Mouse (Mus musculus): ENCODE data around the gene Dld. TPM values are rescaled to one million over a fixed set of nuclear protein-coding genes. Genes with fewer than 3 reads are reported as not detected.

Gene Dld
- total RNA-seq, 4 experiments from 2014 or later = 191 to 267 (median 232) TPM

DNA sequence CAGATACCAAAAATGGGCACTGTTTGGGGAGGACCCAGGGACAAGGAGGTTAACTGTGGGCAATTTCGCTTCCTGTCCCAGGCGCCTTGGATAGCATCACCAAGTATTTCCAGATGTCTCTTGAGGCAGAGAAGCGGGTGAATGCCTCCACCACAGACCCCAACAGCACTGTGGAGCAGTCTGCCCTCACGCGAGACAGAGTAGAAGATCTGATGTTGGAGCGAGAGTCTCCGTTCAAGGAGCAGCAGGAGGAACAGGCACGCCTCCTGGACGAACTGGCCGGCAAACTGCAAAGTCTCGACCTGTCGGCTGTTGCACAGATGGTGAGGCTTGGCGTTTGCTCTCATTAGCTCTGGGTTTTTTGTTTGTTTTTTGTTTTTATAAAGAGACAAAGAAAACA lies 30.4 kb downstream of the Dld start:
- no peak for DNase-seq

GRCm38 (mm10) chr12:31318409-31318963 lies 32.8 kb downstream of the Dld start:
- no peak for DNase-seq

GRCm38 (mm10) chr12:31317670-31318408 lies 33.4 kb downstream of the Dld start:
- no peak for DNase-seq

DNA sequence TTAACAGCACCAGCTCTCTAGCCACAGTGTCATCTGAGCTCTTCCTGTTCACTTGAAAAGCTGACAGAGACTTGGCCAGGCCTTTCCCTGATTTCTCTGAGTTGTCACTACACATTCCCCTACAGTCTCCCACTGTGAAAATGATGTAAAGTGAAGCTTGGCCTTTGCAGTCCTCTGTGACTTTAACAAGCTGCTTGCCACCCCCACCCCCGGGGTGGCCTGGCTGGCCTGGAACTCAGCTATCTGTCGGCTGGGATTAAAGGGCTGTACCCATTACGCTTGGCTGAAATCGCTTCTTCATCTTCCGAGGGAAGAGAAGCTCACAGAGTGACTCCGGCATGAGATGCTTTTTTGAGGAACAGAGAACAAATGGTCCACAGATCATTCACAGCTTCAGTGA lies 35.3 kb downstream of the Dld start:
- DNase-seq = no peak

- no peak for DNase-seq
These were observed 36.9 kb downstream of the Dld start for GRCm38 (mm10) chr12:31314310-31314709.

DNA sequence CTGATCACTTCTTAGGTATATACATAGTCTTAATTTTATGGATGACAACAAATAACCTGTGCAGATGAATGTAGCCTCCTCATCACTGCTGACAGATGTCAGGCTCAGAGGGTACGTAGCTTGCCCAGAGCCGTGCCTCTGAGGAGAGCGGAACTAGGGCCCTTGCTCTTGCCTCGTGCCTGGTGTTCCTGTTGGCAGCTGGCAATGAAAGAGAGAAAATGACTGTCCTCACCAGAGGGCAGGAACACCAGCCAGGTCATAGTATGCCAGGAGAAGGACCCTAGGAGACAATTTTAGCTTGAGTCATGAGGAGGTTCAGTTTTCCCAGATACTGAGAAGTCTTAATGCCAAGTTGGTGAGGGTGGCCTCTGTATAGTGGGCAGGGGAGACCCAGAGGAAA lies 38.1 kb downstream of the Dld start:
- DNase-seq = no peak

GRCm38 (mm10) chr12:31312281-31312680 lies 39.0 kb downstream of the Dld start:
- DNase-seq = no peak

DNA sequence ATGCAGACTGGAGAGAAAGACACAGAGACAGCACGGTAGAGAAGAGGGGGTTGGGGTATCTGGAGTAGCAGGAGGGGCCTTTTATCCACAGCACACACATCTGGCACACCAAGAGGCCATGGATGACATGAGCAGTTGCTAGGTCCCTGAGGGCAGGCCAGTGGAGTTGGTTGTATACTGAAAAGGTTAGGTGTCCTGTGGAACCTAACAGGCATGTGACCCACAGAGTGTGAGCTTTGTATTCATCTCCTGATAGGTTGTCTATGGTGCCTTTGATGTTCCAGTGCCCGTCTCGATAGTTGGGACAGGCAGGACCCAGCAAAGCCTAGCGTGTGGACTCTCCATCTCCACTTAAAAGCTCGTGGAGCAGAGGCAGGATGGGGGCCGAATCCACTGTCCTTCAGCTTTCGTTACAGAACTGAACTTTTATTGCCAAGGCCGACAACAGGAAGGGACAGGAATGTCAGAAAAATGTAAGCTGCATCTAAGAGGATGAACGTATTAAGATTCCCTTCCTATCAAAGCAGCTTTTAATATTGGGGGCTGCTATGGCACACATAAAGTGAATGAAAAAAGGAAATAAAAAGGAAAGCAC lies 39.5 kb downstream of the Dld start:
- no peak for DNase-seq

DNA sequence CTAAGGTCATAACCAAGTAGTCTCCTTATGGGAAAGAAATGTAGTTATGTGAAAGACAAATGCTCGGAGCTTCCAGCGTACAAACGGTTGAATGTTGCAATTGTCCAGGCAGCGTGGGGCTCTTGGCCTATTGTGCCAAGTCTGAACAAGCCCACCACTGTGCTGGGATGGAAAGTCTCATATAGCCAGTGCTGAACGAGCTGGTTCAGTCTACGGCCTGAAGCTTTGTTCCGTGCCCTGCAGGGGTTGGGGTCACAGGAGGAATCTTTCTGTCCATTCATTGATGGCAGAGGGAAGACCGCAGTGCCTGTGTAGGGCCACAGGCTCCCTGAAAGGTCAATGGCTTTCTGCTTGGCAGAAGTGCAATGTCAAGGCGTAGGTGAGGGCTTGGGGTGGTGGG lies 40.6 kb downstream of the Dld start:
- DNase-seq = no peak

DNA sequence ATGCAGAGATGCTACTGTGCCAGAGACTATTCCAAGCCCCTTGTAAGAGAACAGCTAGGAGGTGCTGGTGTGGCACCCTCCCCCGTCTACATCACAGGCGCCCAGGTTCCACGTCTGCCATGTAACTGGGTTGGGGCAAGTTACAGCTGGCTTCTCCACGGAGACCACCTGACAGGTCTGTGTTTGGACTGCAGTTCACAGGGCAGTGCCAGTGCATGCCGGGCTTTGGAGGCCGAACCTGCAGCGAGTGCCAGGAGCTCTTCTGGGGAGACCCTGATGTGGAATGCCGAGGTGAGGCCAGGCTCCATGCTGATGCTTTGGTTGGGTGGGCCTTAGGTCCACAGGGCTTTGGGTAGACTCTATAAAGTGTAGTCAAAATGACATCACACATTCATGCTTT lies 43.5 kb downstream of the Dld start:
- DNase-seq = no peak

DNA sequence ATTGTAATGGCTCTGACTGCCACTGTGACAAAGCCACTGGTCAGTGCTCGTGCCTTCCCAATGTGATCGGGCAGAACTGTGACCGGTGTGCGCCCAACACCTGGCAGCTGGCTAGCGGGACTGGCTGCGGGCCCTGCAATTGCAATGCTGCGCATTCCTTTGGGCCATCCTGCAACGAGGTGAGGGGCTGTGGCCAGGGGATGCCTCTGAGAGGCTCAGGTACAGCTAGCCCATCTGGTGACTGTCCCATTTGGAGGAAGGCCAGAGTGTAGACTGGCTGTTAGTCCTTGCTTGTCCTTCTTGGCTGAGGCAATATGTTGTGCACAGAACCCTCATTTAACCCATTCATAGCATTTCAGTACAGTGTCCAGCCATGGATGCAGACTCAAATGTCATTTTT lies 44.2 kb downstream of the Dld start:
- DNase-seq = no peak

DNA sequence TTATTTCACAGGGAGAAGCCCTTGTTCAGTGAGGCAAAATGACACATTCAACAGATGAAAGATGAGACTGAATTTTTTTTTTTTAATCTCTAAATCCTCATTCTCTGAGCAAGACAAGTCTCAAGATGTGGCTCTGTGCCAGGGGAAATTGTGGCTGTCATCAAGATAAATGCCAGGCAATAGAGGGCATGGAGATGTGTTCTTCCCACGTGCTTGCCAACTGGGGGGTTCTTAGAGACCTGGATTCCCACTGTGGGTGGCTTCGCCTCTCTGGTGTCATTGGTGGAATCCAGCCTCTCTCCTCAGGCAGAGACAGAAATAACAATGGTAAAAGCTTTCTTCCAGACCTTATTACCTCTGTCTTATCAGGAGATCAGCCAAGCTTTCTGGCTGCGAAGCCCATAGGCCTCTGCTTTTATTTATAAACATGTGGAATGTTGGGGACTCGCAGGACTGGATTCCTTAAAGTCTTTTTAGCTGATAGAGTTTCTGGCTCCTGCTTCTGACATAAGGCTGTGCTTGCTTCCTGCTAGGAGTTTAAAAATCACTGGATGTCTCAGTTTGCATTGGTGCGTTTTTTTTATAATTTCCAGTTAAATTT lies 45.1 kb downstream of the Dld start:
- no peak for DNase-seq

- DNase-seq = no peak
These were observed 48.3 kb downstream of the Dld start for GRCm38 (mm10) chr12:31302766-31303511.

- peak; percentile 55 for DNase-seq
These were observed 49.0 kb downstream of the Dld start for GRCm38 (mm10) chr12:31302266-31302665.

- no peak for DNase-seq
These were observed 51.0 kb downstream of the Dld start for GRCm38 (mm10) chr12:31300276-31300675.

- peak; percentile 84 for DNase-seq
These were observed 51.5 kb downstream of the Dld start for GRCm38 (mm10) chr12:31299676-31300197.

DNA sequence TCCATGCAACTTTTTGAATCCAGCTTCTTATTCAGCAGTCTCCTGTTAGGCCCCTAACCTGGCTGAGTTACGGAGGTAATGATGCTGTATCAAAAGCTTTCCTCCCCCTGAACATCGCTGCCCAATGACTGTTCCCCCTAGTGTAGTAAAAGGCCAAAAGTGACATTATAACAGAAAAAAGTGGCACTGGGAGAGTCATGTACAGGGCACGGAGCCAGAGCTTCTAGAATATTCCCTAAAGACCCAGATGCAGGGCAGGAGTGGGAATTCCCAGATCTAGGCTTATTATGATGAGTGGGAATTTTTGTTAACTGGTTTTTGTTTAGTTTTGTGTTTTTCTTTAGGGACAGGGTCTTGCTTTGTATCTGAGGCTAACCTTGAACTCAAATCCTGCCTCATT lies 52.1 kb downstream of the Dld start:
- no peak for DNase-seq

DNA sequence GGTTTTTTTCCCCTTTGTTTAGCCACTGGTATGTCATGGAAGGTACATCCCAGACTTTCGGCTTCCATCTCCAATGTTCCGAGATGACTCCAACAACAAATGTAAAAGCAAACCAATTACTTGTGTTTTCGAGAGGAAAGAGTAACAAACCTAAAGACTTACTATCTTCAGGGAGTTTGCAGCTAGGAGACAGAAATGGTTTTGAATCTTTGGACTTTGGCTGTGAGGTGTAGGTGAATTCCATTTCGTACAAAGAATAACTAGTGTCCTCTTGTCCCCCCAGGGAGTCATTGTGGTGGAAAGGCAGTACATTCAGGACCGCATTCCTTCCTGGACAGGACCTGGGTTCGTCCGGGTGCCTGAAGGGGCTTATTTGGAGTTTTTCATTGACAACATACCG lies 52.7 kb downstream of the Dld start:
- DNase-seq = no peak

GRCm38 (mm10) chr12:31298122-31298521 lies 53.1 kb downstream of the Dld start:
- no peak for DNase-seq

DNA sequence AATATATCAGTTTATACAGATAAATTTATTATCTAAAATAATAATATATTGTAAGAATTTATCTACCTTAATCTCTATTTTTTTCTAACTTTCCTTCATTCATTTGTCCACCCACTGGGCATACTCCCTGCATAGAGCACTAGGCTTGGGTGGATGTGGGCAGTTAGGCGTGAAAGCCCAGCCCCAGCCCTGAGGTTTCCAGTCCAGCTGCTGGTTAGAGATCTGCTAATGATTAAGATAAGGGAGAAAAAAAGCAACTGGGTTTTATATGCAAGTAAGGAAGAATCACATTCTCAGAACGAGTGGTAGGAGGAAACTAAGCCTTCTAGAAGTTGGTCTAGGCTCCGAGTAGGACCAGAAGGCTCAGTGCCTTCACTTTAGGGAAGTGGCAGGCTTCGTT lies 55.2 kb downstream of the Dld start:
- DNase-seq = no peak

- DNase-seq = no peak
These were observed 55.7 kb downstream of the Dld start for GRCm38 (mm10) chr12:31295505-31295904.

DNA sequence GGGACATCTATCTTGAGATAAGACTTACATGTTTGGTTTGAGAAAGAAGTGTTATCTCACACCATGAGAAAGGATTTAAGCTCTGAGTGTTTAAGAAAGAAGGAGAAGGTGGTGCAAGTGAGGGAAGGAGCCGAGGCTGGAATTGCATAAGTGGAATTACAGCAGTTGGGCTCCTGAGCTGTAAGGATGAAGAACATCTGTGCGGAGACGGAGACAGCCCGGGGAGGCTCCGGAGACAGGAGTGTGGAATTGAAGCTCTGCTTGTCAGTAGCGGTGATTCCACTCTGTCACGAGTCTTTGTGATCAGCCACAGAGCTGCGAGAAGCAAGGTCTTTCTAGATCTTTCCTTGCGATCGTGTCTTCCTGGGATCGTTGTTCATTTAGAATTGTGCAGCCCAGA lies 56.3 kb downstream of the Dld start:
- no peak for DNase-seq

- DNase-seq = no peak
These were observed 56.7 kb downstream of the Dld start for GRCm38 (mm10) chr12:31294526-31294925.
